Mouse (Mus musculus) liver, embryonic 16.5 days (tissue): Measurements from ENCODE around the gene Pou4f2. TPM values are rescaled to one million over a fixed set of nuclear protein-coding genes. Genes with fewer than 3 reads are reported as not detected.

Source experiments
- ATAC-seq: fragments of 200-750 bp; cut with Nextera tagmentation; 2 replicates; pipeline ENCODE4 v1.8.0; 2017; ENCODE audit warnings: low read depth, mild to moderate bottlenecking, moderate number of reproducible peaks, moderate library complexity
- H3K27ac ChIP-seq: fragments of 300-500 bp; sonication (generic); 2 replicates; pipeline ENCODE4 v1.5.1; 2014; ENCODE audit warnings: mild to moderate bottlenecking, low read length
- H3K27me3 ChIP-seq: fragments of 300-500 bp; sonication (generic); 2 replicates; pipeline ENCODE4 v1.6.1; 2014; ENCODE audit warnings: low read depth, low read length, mixed read lengths; ENCODE audit not compliant: control insufficient read depth, insufficient read depth
- H3K36me3 ChIP-seq: fragments of 300-500 bp; sonication (generic); 2 replicates; pipeline ENCODE4 v1.6.1; 2014; ENCODE audit warnings: mild to moderate bottlenecking; ENCODE audit not compliant: control insufficient read depth, insufficient read depth
- H3K4me1 ChIP-seq: fragments of 300-500 bp; sonication (generic); 2 replicates; pipeline ENCODE4 v1.6.1; 2014; ENCODE audit warnings: low read depth, low read length, mixed read lengths; ENCODE audit not compliant: control insufficient read depth
- H3K4me2 ChIP-seq: fragments of 300-500 bp; sonication (generic); 2 replicates; pipeline ENCODE4 v1.6.1; 2014; ENCODE audit warnings: low read depth, low read length, mixed read lengths
- H3K4me3 ChIP-seq: fragments of 300-500 bp; sonication (generic); 2 replicates; pipeline ENCODE4 v1.5.1; 2014; ENCODE audit warnings: low read depth, mild to moderate bottlenecking, low read length
- H3K9ac ChIP-seq: fragments of 300-500 bp; sonication (generic); 2 replicates; pipeline ENCODE4 v1.6.1; 2014; ENCODE audit warnings: low read depth, low read length
- H3K9me3 ChIP-seq: fragments of 300-500 bp; sonication (generic); replicated peaks from 2 replicates; pipeline ENCODE4 v1.6.1; 2016; ENCODE audit warnings: low read length; ENCODE audit not compliant: control insufficient read depth
- WGBS: fragments of 180-500 bp; shearing (Covaris S2); extraction: QIAGEN DNeasy Blood & Tissue Kit; methylation state at CpG from one replicate; pipeline ENCODE4 v1.1.7; 2014; ENCODE audit not compliant: insufficient replicate concordance; 5-methylcytosine and 5-hydroxymethylcytosine counted together
- polyA plus RNA-seq: library from polyadenylated mRNA; unstranded; fragments of >200 nt; fragmentation: Nextera tagmentation; extraction: Ambion mirVana; gene quantifications from 2 replicates; pipeline ENCODE4 v1.2.1, GENCODE M21; 2015

The Pou4f2 gene
- polyA plus RNA-seq: not detected in 2 replicates

GRCm38 (mm10) chr8:78436071-78436651 lies at the start of gene Pou4f2:
Gene Pou4f2, minus strand, starts transcription at chr8:78436645.
- no peak within 1 kb of the TSS for H3K4me3 ChIP-seq
- H3K9ac ChIP-seq: no peak within 1 kb of the TSS
- no peaks in the 10 kb centered on the region for H3K9me3 ChIP-seq
- H3K4me2 ChIP-seq: no peak within 1 kb of the TSS
- no peak for ATAC-seq
- under 1% methylated on average over 53 of the region's 54 CpGs for WGBS
- no peak within 1 kb of the TSS for H3K27ac ChIP-seq
- H3K4me1 ChIP-seq: no peaks in the 10 kb centered on the region
- H3K27me3 ChIP-seq: peaks cover 65% of the 10 kb centered on the region
- H3K36me3 ChIP-seq: no peaks in the 10 kb centered on the region

- ATAC-seq: no peak
- no peaks in the 10 kb centered on the region for H3K27me3 ChIP-seq
- H3K4me2 ChIP-seq: no peak overlapping the region
- no peak overlapping the region for H3K4me3 ChIP-seq
- H3K9ac ChIP-seq: no peak overlapping the region
- H3K27ac ChIP-seq: no peak overlapping the region
- WGBS: 45% methylated on average over 6 of the region's 6 CpGs
- no peaks in the 10 kb centered on the region for H3K9me3 ChIP-seq
- no peaks in the 10 kb centered on the region for H3K4me1 ChIP-seq
- no peaks in the 10 kb centered on the region for H3K36me3 ChIP-seq
Measured at GRCm38 (mm10) chr8:78477051-78477829, 40.8 kb upstream of the Pou4f2 start.

- H3K27me3 ChIP-seq: no peaks in the 10 kb centered on the region
- no peaks in the 10 kb centered on the region for H3K4me1 ChIP-seq
- no peak overlapping the region for H3K4me3 ChIP-seq
- no peak overlapping the region for H3K27ac ChIP-seq
- no peaks in the 10 kb centered on the region for H3K36me3 ChIP-seq
- H3K9ac ChIP-seq: no peak overlapping the region
- WGBS: 72% methylated on average over 2 of the region's 2 CpGs
- H3K9me3 ChIP-seq: no peaks in the 10 kb centered on the region
- ATAC-seq: no peak
- no peak overlapping the region for H3K4me2 ChIP-seq
Measured at GRCm38 (mm10) chr8:78467889-78468288, 31.4 kb upstream of the Pou4f2 start.

- Histone ChIP-seq H3K4me2 (no peak overlapping the region), H3K4me3 (no peak overlapping the region), H3K9me3 (no peaks in the 10 kb centered on the region), H3K4me1 (no peaks in the 10 kb centered on the region), H3K27ac (no peak overlapping the region), H3K9ac (no peak overlapping the region), H3K27me3 (no peaks in the 10 kb centered on the region), H3K36me3 (no peaks in the 10 kb centered on the region)
- 55% methylated on average over 2 of the region's 2 CpGs for WGBS
- no peak for ATAC-seq
Measured at GRCm38 (mm10) chr8:78463941-78464340, 27.5 kb upstream of the Pou4f2 start.

GRCm38 (mm10) chr8:78456441-78456840 lies 20.0 kb upstream of the Pou4f2 start:
- ATAC-seq: no peak
- Histone ChIP-seq H3K9ac (no peak overlapping the region), H3K4me1 (no peaks in the 10 kb centered on the region), H3K4me2 (no peak overlapping the region), H3K36me3 (no peaks in the 10 kb centered on the region), H3K4me3 (no peak overlapping the region), H3K27ac (no peak overlapping the region), H3K9me3 (no peaks in the 10 kb centered on the region), H3K27me3 (no peaks in the 10 kb centered on the region)
- WGBS: 52% methylated on average over 3 of the region's 3 CpGs

- Histone ChIP-seq H3K9ac (no peak overlapping the region), H3K4me1 (no peaks in the 10 kb centered on the region), H3K4me3 (no peak overlapping the region), H3K9me3 (no peaks in the 10 kb centered on the region), H3K36me3 (no peaks in the 10 kb centered on the region), H3K27me3 (peaks cover 11% of the 10 kb centered on the region), H3K27ac (no peak overlapping the region), H3K4me2 (no peak overlapping the region)
- ATAC-seq: no peak
- 60% methylated on average over 1 of the region's 1 CpGs for WGBS
Measured at GRCm38 (mm10) chr8:78442781-78443180, 6.3 kb upstream of the Pou4f2 start.

- Histone ChIP-seq H3K27ac (no peak overlapping the region), H3K4me3 (no peak overlapping the region), H3K9ac (no peak overlapping the region), H3K4me1 (no peaks in the 10 kb centered on the region), H3K4me2 (no peak overlapping the region), H3K9me3 (no peaks in the 10 kb centered on the region), H3K27me3 (peaks cover 53% of the 10 kb centered on the region), H3K36me3 (no peaks in the 10 kb centered on the region)
- 3% methylated on average over 18 of the region's 18 CpGs for WGBS
- ATAC-seq: no peak
Measured at GRCm38 (mm10) chr8:78438121-78438520, 1.7 kb upstream of the Pou4f2 start.

- Histone ChIP-seq H3K9ac (no peak overlapping the region), H3K4me3 (no peak overlapping the region), H3K4me1 (no peaks in the 10 kb centered on the region), H3K27ac (no peak overlapping the region), H3K4me2 (no peak overlapping the region), H3K36me3 (no peaks in the 10 kb centered on the region), H3K9me3 (no peaks in the 10 kb centered on the region), H3K27me3 (peaks cover 56% of the 10 kb centered on the region)
- 5% methylated on average over 32 of the region's 32 CpGs for WGBS
- ATAC-seq: no peak
Measured at GRCm38 (mm10) chr8:78437140-78438045, 948 bp upstream of the Pou4f2 start.
